Mouse (Mus musculus) bone marrow macrophage, adult 2 months (primary cell): ENCODE results near the gene Tstd2. TPM values are rescaled to one million over a fixed set of nuclear protein-coding genes. Genes with fewer than 3 reads are reported as not detected.

Experiments used
- H3K27ac ChIP-seq: 2 replicates; pipeline ENCODE4 v1.5.1; 2012; ENCODE audit warnings: low read depth, low read length; ENCODE audit not compliant: insufficient read depth
- H3K4me1 ChIP-seq: 2 replicates; pipeline ENCODE4 v1.6.1; 2012; ENCODE audit warnings: low read length; ENCODE audit not compliant: control insufficient read depth, insufficient read depth
- H3K4me3 ChIP-seq: 2 replicates; pipeline ENCODE4 v1.5.1; 2012; ENCODE audit warnings: mild to moderate bottlenecking, low read length, moderate library complexity; ENCODE audit not compliant: insufficient read depth
- CTCF ChIP-seq: IDR thresholded peaks from 2 replicates; pipeline ENCODE4 v1.5.1; 2012; ENCODE audit warnings: low read depth, mild to moderate bottlenecking, low read length, moderate library complexity
- POLR2A ChIP-seq: IDR thresholded peaks from 2 replicates; pipeline ENCODE4 v1.6.1; 2012; ENCODE audit warnings: mild to moderate bottlenecking, low read depth, low read length, borderline replicate concordance
- polyA plus RNA-seq: library from polyadenylated mRNA; stranded (reverse); fragments of >200 nt; gene quantifications from 2 replicates; pipeline ENCODE4 v1.2.4, GENCODE M21; 2012; ENCODE audit not compliant: missing spikeins, insufficient read depth, insufficient read length

Gene Tstd2
- polyA plus RNA-seq, 1 experiment = 34.2 TPM

GRCm38 (mm10) chr4:46069851-46070482 lies 68.5 kb downstream of the Tstd2 start:
- H3K4me3 ChIP-seq = no peak overlapping the region
- H3K27ac ChIP-seq = no peak overlapping the region
- no peak for TF ChIP-seq POLR2A
- no peak for TF ChIP-seq CTCF
- H3K4me1 ChIP-seq = peaks cover 14% of the 10 kb centered on the region

- H3K4me1 ChIP-seq = peaks cover 11% of the 10 kb centered on the region
- H3K27ac ChIP-seq = no peak overlapping the region
- TF ChIP-seq POLR2A (no peak), CTCF (no peak)
- no peak overlapping the region for H3K4me3 ChIP-seq
Measured at GRCm38 (mm10) chr4:46068573-46068972, 69.9 kb downstream of the Tstd2 start.

GRCm38 (mm10) chr4:46068060-46068459 lies 70.4 kb downstream of the Tstd2 start:
- H3K4me3 ChIP-seq = no peak overlapping the region
- TF ChIP-seq CTCF (no peak), POLR2A (no peak)
- H3K27ac ChIP-seq = no peak overlapping the region
- H3K4me1 ChIP-seq = peaks cover 11% of the 10 kb centered on the region

GRCm38 (mm10) chr4:46065695-46066340 lies 72.7 kb downstream of the Tstd2 start:
- Histone ChIP-seq H3K4me1 (peaks cover 13% of the 10 kb centered on the region), H3K27ac (peak overlapping the region; percentile 31), H3K4me3 (no peak overlapping the region)
- TF ChIP-seq CTCF (no peak), POLR2A (no peak)

GRCm38 (mm10) chr4:46064961-46065360 lies 73.5 kb downstream of the Tstd2 start:
- Histone ChIP-seq H3K4me3 (no peak overlapping the region), H3K27ac (no peak overlapping the region), H3K4me1 (peaks cover 16% of the 10 kb centered on the region)
- TF ChIP-seq POLR2A = no peak
- no peak for TF ChIP-seq CTCF

Other genes with a start within 250 kb of the Tstd2 start
- gene Ccdc180, start 248.4 kb downstream of the Tstd2 start, polyA plus RNA-seq = 0.32 and 1.2 TPM in 2 replicates
- gene Tdrd7, start 173.4 kb downstream of the Tstd2 start, polyA plus RNA-seq = 44.1 and 52.8 TPM in 2 replicates
- 0.89 and 1.2 TPM in 2 replicates for gene Tmod1, start 99.8 kb downstream of the Tstd2 start, polyA plus RNA-seq
- gene Ncbp1, start 81 bp downstream of the Tstd2 start, polyA plus RNA-seq = 24.5 and 24.7 TPM in 2 replicates
- 45.7 and 49.1 TPM in 2 replicates for gene Xpa, start 57.6 kb upstream of the Tstd2 start, polyA plus RNA-seq
- not detected in 2 replicates for gene Foxe1, start 204.9 kb upstream of the Tstd2 start, polyA plus RNA-seq